Mouse (Mus musculus): Measurements from ENCODE around the gene Gpc5.
A peak's percentile ranks its signal among the peaks of the same experiment; 100 is the strongest.

DNA sequence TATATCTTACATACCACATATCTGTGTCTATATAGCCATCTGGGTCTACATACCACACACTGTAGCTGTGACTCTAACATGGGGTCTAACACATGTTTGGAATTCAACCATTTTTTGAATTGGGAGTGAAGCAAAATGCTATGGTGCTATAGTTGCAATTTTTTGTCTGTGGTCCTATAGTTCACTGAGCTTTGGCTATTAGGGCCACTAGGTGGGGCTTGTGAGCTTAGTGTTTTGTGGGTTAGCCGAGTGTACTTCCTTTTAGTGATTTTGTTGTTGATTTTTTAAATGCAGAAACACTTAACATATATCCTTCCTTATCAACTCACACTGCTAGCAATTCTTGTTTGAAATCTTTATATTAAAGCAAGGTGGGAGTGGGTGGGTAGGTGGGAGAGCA is 727.0 kb downstream of the Gpc5 start:
- TF ChIP-seq CTCF (IDR thresholded peaks at IDR 0.05; ENCODE audit: low read depth) (peak; percentile 9; the same call in 1 of the 2 replicates), EP300 (IDR thresholded peaks at IDR 0.05; ENCODE audit: low read depth) (no peak)
